Mouse (Mus musculus): Measurements from ENCODE around the gene Wipi1.

DNA sequence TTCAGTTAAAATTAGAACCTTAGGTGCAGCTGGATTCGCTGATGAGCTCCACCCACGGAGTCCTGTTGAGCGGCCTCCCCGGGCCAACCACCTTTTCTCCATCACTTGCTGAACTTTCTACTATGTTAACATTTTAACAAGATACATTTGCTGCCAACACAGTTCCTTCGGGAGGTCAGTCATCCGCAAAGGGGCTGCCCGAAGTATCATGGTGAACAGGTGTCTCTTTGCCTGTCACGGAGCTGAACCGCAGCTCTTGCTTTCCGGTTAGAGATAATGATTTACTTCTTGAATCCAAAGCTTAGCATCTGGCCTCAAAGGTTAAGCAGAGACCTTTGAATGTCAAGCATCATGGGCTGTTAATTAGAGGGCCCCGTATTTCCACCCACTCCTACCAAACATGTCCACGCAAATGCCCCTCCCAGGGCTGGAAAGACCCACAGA is 66.0 kb downstream of the Wipi1 start:
- TF ChIP-seq CEBPB (IDR thresholded peaks at IDR 0.05; ENCODE audit: insufficient read depth, poor library complexity, severe bottlenecking), result no peak
- no peak for TF ChIP-seq MAX (IDR thresholded peaks at IDR 0.05; ENCODE audit: low read depth)
- no peak for TF ChIP-seq E2F4 (IDR thresholded peaks at IDR 0.05; ENCODE audit: insufficient read depth)
- TF ChIP-seq TCF12 (IDR thresholded peaks at IDR 0.05; ENCODE audit: insufficient read depth, poor library complexity, severe bottlenecking), result no peak
- no peak for TF ChIP-seq POLR2AphosphoS2 (IDR thresholded peaks at IDR 0.05; ENCODE audit: insufficient read length, low read depth)
- no peak for TF ChIP-seq POLR2A (IDR thresholded peaks at IDR 0.05; ENCODE audit: insufficient read length, low read depth)
- TF ChIP-seq USF1 (IDR thresholded peaks at IDR 0.05; ENCODE audit: low read depth), result no peak
- no peak for TF ChIP-seq TCF3 (IDR thresholded peaks at IDR 0.05; ENCODE audit: insufficient read length, low read depth)
- TF ChIP-seq MYOG (IDR thresholded peaks at IDR 0.05; ENCODE audit: control insufficient read depth in 1 of 3, insufficient read depth in 1 of 3, insufficient read length in 2 of 3, low read depth in 2 of 3), result no peak
- TF ChIP-seq REST (IDR thresholded peaks at IDR 0.05; ENCODE audit: insufficient read depth, insufficient read length), result no peak
